In the genomic region with DNA sequence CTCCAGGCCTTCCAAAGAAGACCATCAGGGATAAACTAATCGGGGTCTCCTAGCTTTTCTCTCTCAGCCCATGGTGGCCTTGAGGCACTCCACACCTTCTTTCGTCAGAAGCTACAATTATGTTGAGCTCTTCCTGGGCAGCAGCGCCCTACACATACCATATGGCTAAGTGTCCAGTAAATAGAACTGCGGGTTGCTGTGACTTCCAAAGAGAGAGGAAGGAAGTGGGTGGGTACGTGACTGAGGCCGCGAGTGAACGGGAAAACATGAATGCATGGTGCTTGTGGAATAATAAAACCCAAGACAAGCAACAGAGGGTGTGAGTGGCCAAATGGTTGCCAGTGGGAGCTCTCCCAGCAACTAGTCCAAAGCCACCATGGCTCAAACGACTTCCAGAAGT, we compare ENCODE assay signal across 26 mouse cellular contexts.
"Had no signal": no experiment of that assay in that cellular context is flagged by ENCODE, and none has a peak within 500 bp of the region (broad histone marks: within the 10 kb centered on the region; RNA-seq: fewer than 3 reads in every experiment).

No protein-coding gene starts in this region.

- H3K36me3 ChIP-seq: heart, embryonic 12.5 days; heart, embryonic 13.5 days; heart, embryonic 15.5 days; intestine, embryonic 15.5 days; kidney, embryonic 15.5 days had no signal

- H3K27ac ChIP-seq: heart, embryonic 13.5 days; heart, embryonic 15.5 days; hindbrain, embryonic 12.5 days; hindbrain, embryonic 13.5 days; hindbrain, embryonic 14.5 days; hindbrain, embryonic 15.5 days; hindbrain, postnatal 0 days; intestine, embryonic 15.5 days; kidney, embryonic 15.5 days; kidney, postnatal 0 days; layer of hippocampus, adult 2 months; left cerebral cortex, adult 2 months had no signal

- ATAC-seq: hindbrain, embryonic 16.5 days; hindbrain, postnatal 0 days; inflammation-experienced regulatory T-cells, adult 6 months; intestine, embryonic 15.5 days; intestine, embryonic 16.5 days; intestine, postnatal 0 days had no signal

- H3K4me3 ChIP-seq: heart, embryonic 12.5 days; heart, embryonic 13.5 days; heart, embryonic 15.5 days; hindbrain, embryonic 10.5 days; hindbrain, embryonic 12.5 days; hindbrain, embryonic 13.5 days; hindbrain, embryonic 15.5 days; intestine, embryonic 15.5 days; kidney, embryonic 15.5 days; layer of hippocampus, adult 2 months; left cerebral cortex, adult 2 months had no signal

- H3K4me1 ChIP-seq: intestine, embryonic 15.5 days had no signal

- DNase-seq: heart, postnatal 10 days; heart, postnatal 14 days; heart, postnatal 36 days; heart, postnatal 4 days; kidney, postnatal 10 days; layer of hippocampus, adult 9-11 months; layer of hippocampus, postnatal 36 days had no signal

- H3K9ac ChIP-seq: heart, embryonic 12.5 days; heart, embryonic 13.5 days; heart, embryonic 15.5 days; hindbrain, embryonic 12.5 days; hindbrain, embryonic 14.5 days; hindbrain, embryonic 15.5 days; intestine, embryonic 15.5 days; kidney, embryonic 15.5 days had no signal

- H3K4me2 ChIP-seq: heart, embryonic 11.5 days; heart, embryonic 12.5 days; heart, embryonic 13.5 days; heart, embryonic 15.5 days; hindbrain, embryonic 12.5 days; hindbrain, embryonic 13.5 days; hindbrain, embryonic 14.5 days; hindbrain, embryonic 15.5 days; intestine, embryonic 15.5 days; kidney, embryonic 15.5 days had no signal

- H3K9me3 ChIP-seq: heart, embryonic 12.5 days; heart, embryonic 13.5 days; heart, embryonic 15.5 days; hindbrain, embryonic 10.5 days; hindbrain, embryonic 12.5 days; hindbrain, embryonic 13.5 days; hindbrain, embryonic 15.5 days; intestine, embryonic 15.5 days; kidney, embryonic 15.5 days had no signal
